Mouse (Mus musculus) T-helper 1 cell (primary cell): ENCODE measurements at regions not wholly inside any gene's neighbourhood (a gene's known extent, or its start where the extent isn't known, plus 50 kb on each side); places are given as distances from the start of the nearest gene placed in this dataset.
"Not testable (repeated sequence)": the region's sequence is repeated elsewhere in the genome, so short reads cannot be mapped to it uniquely, and the experiment has no call there.

Experiments
- in situ Hi-C: fragments of 300-600 bp; cut with MboI, MseI; formaldehyde crosslinking; loops from one replicate; pipeline ENCODE4 v1.15.1; 2025; ENCODE audit warnings: high pct_unique_total_duplicates

GRCm38 (mm10) chr5:96898120-96898672 lies 99.3 kb upstream of the Bmp2k start:
- in situ Hi-C loops, result no loop called here

- in situ Hi-C loops, result no loop called here
Observed at GRCm38 (mm10) chr5:96898695-96899094, 98.8 kb upstream of the Bmp2k start.

DNA sequence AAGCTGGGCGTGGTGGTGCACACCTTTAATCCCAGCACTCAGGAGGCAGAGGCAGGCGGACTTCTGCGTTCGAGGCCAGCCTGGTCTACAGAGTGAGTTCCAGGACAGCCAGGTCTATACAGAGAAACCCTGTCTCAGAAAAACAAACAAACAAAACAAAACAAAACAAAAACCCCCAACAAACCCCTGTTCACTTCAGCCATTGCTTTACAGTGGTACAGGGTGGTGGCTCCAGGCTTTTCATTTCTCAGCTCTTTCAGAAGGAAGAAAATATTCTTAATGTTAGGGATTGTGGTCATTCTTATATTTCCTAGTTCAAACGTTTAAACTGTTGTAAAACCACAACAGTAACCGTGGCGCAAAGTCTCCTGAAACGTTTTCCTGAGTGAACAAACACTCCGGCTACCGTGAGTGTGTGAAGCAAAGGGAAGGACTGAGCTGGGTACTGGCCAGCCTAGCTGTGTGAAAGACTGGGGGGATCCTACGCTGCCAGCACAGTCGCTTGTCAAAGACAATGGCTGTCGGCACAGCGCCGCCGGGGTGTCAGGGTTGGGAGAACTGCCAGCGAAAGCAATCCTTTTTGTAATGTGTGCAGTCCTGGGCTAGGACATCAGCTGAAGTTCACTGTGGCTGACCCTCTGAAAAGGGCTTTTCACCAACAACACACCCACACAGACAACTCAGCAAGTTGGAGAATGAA lies 91.8 kb upstream of the Bmp2k start:
- in situ Hi-C loops, result no loop called here

GRCm38 (mm10) chr5:96908371-96908770 lies 89.1 kb upstream of the Bmp2k start:
- in situ Hi-C loops, result not testable (repeated sequence)

DNA sequence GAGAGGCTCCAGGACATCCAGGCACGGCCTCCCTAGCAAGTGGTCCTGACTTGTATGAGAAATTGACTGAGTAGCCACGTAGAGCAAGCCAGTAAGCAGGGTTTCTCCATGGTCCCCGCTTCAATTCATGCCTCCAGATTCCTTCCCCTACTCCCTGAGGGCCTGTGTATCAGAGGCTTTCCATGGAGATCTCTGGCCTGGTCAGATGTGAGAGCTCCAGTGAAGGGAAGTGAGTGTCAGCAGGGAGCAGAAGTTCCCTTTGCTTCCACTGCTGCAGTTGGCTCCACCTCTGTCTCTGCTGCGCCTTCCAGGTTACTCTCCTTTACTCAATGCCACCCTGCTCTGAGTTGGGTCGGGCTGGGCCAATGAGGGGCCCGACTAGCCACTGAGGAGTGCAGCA lies 88.3 kb upstream of the Bmp2k start:
- in situ Hi-C loops, result no loop called here

DNA sequence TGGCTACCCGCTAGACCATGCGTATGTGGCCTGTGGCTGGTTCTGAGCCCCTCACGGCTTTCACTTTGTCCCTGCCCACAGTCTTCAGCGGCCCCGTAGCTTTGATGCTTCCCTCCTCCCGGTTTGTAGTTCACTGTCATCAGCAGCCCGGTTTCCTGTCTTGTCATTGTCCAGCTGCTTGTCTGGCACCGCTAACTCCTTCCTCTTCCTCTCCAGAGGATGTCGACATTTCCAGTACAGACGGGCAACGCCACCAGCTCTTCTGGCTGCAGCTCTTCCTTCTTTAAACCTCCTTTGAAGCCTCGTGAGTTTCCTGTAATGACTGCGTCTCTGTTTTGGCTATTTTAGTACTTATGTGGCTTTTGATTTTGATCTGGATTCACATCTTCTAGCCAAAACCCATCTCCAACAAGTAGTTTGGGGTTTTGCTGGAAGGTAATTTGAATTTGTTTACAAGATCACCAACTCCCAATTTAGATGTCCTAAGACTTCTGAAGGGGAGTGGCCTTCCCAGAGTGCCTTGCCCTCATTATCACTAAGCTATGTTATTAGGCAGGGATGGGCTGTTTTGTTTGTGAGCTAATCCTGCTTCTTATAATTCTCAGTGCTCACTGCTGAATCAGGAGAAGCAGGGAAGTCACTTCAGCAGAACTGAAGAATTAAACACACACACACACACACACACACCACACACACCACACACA lies 85.8 kb upstream of the Bmp2k start:
- in situ Hi-C loops, result loop anchor here (5.0 kb wide), 1 partner anchor 91 kb away; no protein-coding TSS in a partner anchor

- in situ Hi-C loops, result loop anchor here (5.0 kb wide), 1 partner anchor 90 kb away; no protein-coding TSS in a partner anchor
Observed at GRCm38 (mm10) chr5:96912254-96912635, 85.2 kb upstream of the Bmp2k start.

DNA sequence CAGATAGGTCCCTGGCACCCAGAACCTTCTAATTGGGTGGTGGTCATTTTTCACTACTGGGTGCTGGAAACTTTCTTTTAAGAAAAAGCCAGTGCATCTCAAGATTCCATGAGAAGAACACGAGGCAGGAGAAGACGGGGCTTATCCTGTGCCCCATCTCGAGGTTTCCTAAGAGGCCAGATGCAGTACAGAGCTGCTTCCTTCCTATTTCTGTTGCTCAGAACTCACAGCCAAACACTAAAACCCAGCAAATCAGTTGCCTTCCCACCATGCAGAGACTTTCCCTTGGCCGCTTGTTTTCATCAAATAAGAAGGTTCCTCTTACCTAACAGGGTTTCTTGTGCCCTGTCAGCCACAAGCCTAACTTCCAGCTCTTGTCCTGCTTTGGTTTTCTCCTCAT lies 84.7 kb upstream of the Bmp2k start:
- in situ Hi-C loops, result loop anchor here (5.0 kb wide), 1 partner anchor 90 kb away; no protein-coding TSS in a partner anchor

DNA sequence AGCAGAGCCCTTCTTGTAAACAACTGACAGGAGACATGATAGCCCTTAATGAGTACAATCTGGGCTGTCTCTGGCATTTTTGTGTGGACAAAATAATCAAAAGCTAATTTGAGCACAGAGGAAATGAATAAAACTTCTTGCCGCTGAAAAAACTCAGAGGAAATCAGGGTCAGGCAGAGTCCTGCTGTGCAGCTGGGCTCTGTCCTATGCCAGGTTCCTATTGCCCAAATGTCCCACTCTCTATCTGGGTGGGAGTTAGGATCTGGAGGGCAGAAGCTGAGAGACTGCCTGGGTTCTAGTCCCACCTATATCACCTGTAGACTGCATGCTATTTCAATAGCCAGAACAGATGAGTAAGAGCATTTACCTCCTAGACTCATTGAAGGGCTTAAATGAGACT lies 83.8 kb upstream of the Bmp2k start:
- in situ Hi-C loops, result loop anchor here (5.0 kb wide), 1 partner anchor 89 kb away; no protein-coding TSS in a partner anchor

DNA sequence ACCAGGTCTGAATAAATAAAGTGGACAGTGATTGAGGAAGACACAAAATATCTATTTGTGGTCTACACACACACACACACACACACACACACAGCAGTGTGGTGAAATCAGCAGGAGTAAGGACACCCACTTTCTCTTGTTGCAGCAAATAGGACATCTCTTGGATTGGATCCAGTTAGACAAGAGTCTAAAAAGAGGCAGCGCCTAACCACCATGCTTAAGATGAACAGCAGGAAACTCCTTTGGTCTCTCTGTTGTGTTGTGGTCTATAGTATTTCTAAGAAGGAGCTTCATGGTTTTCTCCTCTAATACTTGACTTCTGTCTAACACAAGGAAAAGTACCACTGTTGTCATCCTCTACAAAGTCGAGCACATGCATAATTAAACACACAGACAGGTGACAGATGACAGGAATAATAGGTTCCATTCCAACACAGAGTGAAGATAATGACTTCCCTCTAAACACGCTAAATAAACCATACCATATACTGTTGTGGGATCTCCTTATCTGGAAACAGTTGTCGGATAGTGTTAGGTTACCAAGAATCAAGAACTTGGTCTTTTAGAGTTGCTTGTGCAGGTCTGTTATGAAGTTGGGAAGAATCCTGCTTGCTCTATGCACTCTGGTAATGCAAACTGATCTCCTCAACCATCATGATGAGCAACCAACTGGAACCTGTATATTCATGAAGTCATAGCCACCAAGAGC lies 82.6 kb upstream of the Bmp2k start:
- in situ Hi-C loops, result loop anchor here (5.0 kb wide), 2 partner anchors 87 to 142 kb away; no protein-coding TSS in a partner anchor

DNA sequence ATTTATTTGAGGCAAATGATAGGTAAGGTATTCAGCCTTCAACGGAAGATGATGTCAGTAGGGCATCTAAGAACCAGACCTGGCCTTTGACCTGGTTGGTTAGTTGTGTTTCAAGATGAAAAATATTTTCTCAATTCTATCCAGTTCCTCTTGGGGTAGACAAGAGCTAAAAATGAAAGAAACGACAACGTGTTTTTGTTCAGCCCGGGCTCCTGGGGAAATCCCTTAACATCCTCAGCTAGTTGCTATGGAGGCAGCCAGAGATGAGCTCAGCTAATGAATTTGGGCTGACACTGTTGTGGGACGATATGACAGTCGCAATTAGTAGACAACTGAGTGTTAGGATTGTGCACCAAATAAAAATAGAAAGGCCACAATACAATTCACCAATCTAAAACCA lies 80.6 kb upstream of the Bmp2k start:
- in situ Hi-C loops, result loop anchor here (5.0 kb wide), 1 partner anchor 140 kb away; no protein-coding TSS in a partner anchor

GRCm38 (mm10) chr5:96917596-96918258 lies 79.8 kb upstream of the Bmp2k start:
- in situ Hi-C loops, result loop anchor here (5.0 kb wide), 1 partner anchor 140 kb away; no protein-coding TSS in a partner anchor

GRCm38 (mm10) chr5:96919149-96919548 lies 78.3 kb upstream of the Bmp2k start:
- in situ Hi-C loops, result loop anchor here (5.0 kb wide), 1 partner anchor 138 kb away; no protein-coding TSS in a partner anchor

DNA sequence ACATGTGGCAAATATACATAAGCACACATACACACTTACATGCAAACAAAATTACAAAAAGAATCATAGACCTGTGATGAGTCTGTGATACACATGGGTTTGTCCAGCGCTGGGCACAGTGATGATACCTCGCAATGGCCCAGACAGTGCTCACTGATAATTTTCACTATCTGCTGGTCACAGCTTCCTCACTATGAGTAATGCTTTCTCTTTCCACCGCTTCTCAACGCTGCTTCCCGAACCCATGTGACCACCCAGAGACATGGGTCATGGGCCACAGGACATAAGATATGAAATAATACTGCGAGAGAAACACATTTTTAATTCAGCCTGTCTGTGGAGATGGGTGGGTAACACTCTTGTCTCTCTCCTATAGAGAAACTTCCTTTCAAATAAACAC lies 76.5 kb upstream of the Bmp2k start:
- in situ Hi-C loops, result loop anchor here (5.0 kb wide), 1 partner anchor 41 kb away; no protein-coding TSS in a partner anchor

GRCm38 (mm10) chr5:96921511-96921910 lies 76.0 kb upstream of the Bmp2k start:
- in situ Hi-C loops, result loop anchor here (5.0 kb wide), 1 partner anchor 41 kb away; no protein-coding TSS in a partner anchor

GRCm38 (mm10) chr5:96921973-96922715 lies 75.3 kb upstream of the Bmp2k start:
- in situ Hi-C loops, result loop anchor here (5.0 kb wide), 1 partner anchor 40 kb away; no protein-coding TSS in a partner anchor

GRCm38 (mm10) chr5:96922716-96923076 lies 74.8 kb upstream of the Bmp2k start:
- in situ Hi-C loops, result loop anchor here (5.0 kb wide), 1 partner anchor 40 kb away; no protein-coding TSS in a partner anchor

GRCm38 (mm10) chr5:96923526-96923925 lies 74.0 kb upstream of the Bmp2k start:
- in situ Hi-C loops, result loop anchor here (5.0 kb wide), 1 partner anchor 39 kb away; no protein-coding TSS in a partner anchor

DNA sequence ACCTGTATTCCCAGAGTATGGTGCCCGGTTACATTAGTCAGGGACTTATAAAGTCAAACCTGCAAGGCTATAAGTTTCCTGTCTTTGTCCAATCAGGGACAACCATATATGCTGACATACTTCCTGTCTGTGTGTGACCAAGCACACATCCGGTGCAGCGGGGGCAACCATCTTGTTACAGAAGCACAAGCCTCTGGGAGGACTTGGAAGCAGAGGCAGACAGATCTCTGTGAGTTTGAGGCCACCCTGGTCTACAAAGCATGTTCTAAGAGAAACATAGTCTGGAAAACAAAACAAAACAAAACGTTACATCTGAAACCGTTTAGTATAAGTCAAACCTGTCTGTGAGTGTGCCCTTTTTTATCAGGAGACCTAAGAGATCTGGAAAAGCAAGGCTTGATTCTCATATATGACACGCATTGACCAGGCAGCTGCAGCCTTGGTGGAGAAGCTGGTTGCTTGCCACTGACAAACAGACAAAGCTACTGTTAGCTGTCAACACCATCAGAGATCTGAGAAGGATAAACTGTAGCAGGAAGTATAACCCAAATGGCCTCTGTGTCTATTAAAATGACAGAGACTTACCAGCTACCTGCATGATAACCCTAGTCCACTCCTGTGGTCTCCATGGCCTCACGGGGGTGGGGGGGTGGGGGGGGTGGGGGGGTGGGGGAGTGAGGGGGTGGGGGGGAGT lies 72.6 kb upstream of the Bmp2k start:
- in situ Hi-C loops, result loop anchor here (5.0 kb wide), 1 partner anchor 37 kb away; no protein-coding TSS in a partner anchor
